Mouse (Mus musculus): ENCODE measurements around the gene Kcnc3. TPM values are rescaled to one million over a fixed set of nuclear protein-coding genes. Genes with fewer than 3 reads are reported as not detected.

Gene Kcnc3
- polyA plus RNA-seq, 1 experiment from 2014 or later: 0.86 TPM

DNA sequence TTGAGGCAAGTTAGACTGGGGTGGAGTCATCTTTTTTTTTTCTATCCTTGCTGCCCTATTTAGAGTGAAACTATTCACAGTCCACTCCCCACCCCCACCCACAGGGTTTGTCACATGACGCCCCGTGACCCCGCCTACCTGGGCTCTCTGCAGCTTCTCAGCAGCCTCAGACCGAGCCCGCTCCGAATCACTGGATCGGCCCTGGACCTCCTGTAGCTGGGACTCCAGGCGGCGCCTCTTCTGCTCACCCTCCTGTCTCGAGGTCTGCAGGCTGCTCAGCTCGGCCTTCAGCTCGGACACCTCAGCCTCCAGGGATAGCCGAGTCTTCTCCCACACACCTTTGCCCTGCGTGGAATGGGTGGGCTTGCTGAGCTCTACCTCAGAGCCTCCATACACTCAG, 34.4 kb downstream of the Kcnc3 start:
- Histone ChIP-seq H3K4me1 (ENCODE audit: control insufficient read depth, insufficient read depth, low read length) (no peaks in the 10 kb centered on the region), H3K4me3 (ENCODE audit: low read depth, low read length) (no peak overlapping the region), H3K27me3 (ENCODE audit: control insufficient read depth, insufficient read depth, low read length) (no peaks in the 10 kb centered on the region), H3K9ac (ENCODE audit: low read length) (no peak overlapping the region), H3K4me2 (no peak overlapping the region), H3K9me3 (ENCODE audit: control insufficient read depth, low read length) (no peaks in the 10 kb centered on the region), H3K36me3 (ENCODE audit: control insufficient read depth, insufficient read depth, low read length) (no peaks in the 10 kb centered on the region), H3K27ac (ENCODE audit: low read depth, low read length) (no peak overlapping the region)
- DNase-seq (ENCODE audit: low spot score, missing footprints) (no peak), ATAC-seq (ENCODE audit: low FRiP score) (no peak)
- 59% methylated on average over 14 of the region's 14 CpGs for WGBS

DNA sequence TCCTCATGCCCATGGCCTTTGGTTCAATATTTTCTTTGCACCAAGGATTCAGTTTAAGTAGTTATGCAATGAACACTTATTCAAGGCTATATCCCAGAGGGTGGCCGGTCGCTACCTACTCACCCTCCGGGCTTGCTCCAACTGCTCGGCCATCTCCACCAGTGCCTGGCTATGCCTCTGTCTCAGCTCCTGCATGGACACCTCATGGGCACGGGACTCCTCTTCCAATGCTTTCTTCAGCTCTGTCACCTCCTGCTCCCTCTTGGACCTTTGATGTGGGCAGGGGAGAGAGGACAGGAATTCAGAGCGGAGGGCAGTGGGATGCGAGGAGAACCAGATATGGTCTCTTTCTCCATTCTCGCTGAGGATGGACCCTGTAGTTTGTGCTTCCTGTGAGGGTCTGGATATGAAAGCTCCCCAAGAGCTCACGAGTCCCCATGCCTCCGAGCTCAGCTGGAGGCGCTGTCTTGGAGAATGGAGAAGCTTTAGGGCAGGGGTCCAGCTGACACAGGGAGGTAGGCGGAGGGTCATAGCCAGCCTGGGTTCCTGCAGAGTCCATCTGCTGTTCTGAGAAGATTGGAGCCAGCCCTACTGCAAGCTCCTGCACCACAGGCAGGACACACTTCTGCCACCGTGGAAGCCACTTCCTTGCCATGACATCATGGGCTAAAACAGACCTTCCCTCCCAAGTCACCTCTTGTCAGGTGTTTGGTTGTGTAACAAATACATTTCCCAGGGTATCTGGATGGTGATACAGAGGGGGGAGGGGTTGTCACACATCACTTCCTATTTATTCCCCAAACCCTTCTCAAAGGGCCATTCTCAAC, 35.0 kb downstream of the Kcnc3 start:
- Histone ChIP-seq H3K4me3 (ENCODE audit: low read depth, low read length) (no peak overlapping the region), H3K27ac (ENCODE audit: low read depth, low read length) (no peak overlapping the region), H3K9ac (ENCODE audit: low read length) (no peak overlapping the region), H3K4me1 (ENCODE audit: control insufficient read depth, insufficient read depth, low read length) (no peaks in the 10 kb centered on the region), H3K36me3 (ENCODE audit: control insufficient read depth, insufficient read depth, low read length) (no peaks in the 10 kb centered on the region), H3K4me2 (no peak overlapping the region), H3K27me3 (ENCODE audit: control insufficient read depth, insufficient read depth, low read length) (no peaks in the 10 kb centered on the region), H3K9me3 (ENCODE audit: control insufficient read depth, low read length) (no peaks in the 10 kb centered on the region)
- ATAC-seq (ENCODE audit: low FRiP score): no peak
- DNase-seq (ENCODE audit: low spot score, missing footprints): no peak
- WGBS: 91% methylated on average over 13 of the region's 13 CpGs

DNA sequence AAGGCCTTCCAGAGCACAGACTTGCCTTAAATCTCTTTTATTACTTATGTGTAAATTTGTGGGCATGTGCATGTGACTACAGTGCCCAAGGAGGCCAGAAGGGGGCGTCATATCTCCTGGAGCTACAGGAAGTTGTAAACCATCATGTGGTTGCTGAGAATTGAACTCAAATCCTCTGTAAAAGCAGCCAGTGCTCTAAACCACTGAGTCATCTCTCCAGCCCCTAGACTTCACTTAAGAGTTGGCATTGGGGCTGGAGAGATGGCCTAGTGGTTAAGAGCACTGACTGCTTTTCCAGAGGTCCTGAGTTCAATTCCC, 35.6 kb downstream of the Kcnc3 start:
- DNase-seq (ENCODE audit: low spot score, missing footprints) (no peak), ATAC-seq (ENCODE audit: low FRiP score) (no peak)
- Histone ChIP-seq H3K9me3 (ENCODE audit: control insufficient read depth, low read length) (no peaks in the 10 kb centered on the region), H3K27ac (ENCODE audit: low read depth, low read length) (no peak overlapping the region), H3K4me3 (ENCODE audit: low read depth, low read length) (no peak overlapping the region), H3K4me2 (no peak overlapping the region), H3K9ac (ENCODE audit: low read length) (no peak overlapping the region), H3K36me3 (ENCODE audit: control insufficient read depth, insufficient read depth, low read length) (no peaks in the 10 kb centered on the region), H3K4me1 (ENCODE audit: control insufficient read depth, insufficient read depth, low read length) (no peaks in the 10 kb centered on the region), H3K27me3 (ENCODE audit: control insufficient read depth, insufficient read depth, low read length) (no peaks in the 10 kb centered on the region)
- WGBS: 59% methylated on average over 1 of the region's 1 CpGs

DNA sequence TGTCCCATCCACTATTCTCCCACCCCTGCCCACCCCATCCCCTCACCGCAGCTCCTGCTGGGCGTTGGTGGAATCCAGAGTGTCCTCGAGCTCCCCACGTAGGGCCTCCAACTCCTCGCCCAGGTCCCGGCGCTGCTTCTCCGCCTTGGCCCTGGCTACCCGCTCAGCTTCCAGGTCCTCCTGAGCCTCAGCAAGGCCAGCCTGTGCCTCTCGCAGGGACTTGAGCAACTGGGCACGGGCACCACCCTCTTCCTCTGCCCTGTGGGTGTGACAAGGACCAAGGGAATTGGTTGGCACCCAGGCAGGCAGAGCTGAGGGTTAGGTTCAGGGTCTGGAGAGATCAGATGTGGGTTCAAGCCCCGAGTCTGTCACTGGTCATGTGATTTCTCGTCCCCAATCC, 36.5 kb downstream of the Kcnc3 start:
- WGBS: 85% methylated on average over 10 of the region's 13 CpGs
- ATAC-seq (ENCODE audit: low FRiP score) (no peak), DNase-seq (ENCODE audit: low spot score, missing footprints) (no peak)
- no peak overlapping the region for H3K9ac ChIP-seq (ENCODE audit: low read length)
- H3K27me3 ChIP-seq (ENCODE audit: control insufficient read depth, insufficient read depth, low read length): no peaks in the 10 kb centered on the region
- H3K27ac ChIP-seq (ENCODE audit: low read depth, low read length): no peak overlapping the region
- H3K4me3 ChIP-seq (ENCODE audit: low read depth, low read length): no peak overlapping the region
- no peaks in the 10 kb centered on the region for H3K9me3 ChIP-seq (ENCODE audit: control insufficient read depth, low read length)
- H3K4me1 ChIP-seq (ENCODE audit: control insufficient read depth, insufficient read depth, low read length): no peaks in the 10 kb centered on the region
- no peak overlapping the region for H3K4me2 ChIP-seq
- H3K36me3 ChIP-seq (ENCODE audit: control insufficient read depth, insufficient read depth, low read length): no peaks in the 10 kb centered on the region

DNA sequence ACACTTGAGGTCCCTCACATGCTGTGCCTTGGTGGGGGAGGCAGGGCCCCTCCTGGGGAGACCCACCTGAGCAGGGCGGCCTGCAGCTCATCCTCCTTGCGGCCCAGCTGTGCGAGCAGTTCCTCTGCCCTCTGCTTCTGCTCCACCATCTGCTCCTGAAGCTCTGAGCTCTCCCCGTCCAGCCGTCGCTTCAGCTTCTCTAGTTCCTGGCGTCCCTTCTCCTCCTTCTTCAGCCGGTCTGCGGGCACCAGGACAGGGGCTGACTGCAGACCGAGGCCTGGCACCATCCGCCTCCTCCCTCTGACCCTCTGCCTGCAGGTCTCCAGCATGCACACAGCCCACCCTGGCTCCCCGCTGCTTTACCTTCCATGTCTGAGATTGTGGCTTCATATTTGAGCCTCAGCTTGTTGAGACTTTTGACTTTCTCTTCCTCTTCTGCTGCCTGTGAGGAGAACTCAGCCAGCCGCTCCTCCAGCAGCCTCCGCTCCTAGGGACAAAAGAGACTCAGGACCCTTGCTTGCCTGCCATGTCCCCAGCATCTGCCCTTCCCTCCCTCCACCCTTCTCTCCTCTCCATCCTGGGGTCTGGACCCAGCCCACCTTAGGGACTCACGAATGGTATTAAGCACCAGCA, 38.1 kb downstream of the Kcnc3 start:
- 87% methylated on average over 15 of the region's 15 CpGs for WGBS
- H3K4me2 ChIP-seq: no peak overlapping the region
- no peaks in the 10 kb centered on the region for H3K9me3 ChIP-seq (ENCODE audit: control insufficient read depth, low read length)
- no peak for DNase-seq (ENCODE audit: low spot score, missing footprints)
- no peaks in the 10 kb centered on the region for H3K4me1 ChIP-seq (ENCODE audit: control insufficient read depth, insufficient read depth, low read length)
- H3K27me3 ChIP-seq (ENCODE audit: control insufficient read depth, insufficient read depth, low read length): no peaks in the 10 kb centered on the region
- H3K27ac ChIP-seq (ENCODE audit: low read depth, low read length): no peak overlapping the region
- H3K4me3 ChIP-seq (ENCODE audit: low read depth, low read length): no peak overlapping the region
- no peaks in the 10 kb centered on the region for H3K36me3 ChIP-seq (ENCODE audit: control insufficient read depth, insufficient read depth, low read length)
- no peak overlapping the region for H3K9ac ChIP-seq (ENCODE audit: low read length)
- no peak for ATAC-seq (ENCODE audit: low FRiP score)

DNA sequence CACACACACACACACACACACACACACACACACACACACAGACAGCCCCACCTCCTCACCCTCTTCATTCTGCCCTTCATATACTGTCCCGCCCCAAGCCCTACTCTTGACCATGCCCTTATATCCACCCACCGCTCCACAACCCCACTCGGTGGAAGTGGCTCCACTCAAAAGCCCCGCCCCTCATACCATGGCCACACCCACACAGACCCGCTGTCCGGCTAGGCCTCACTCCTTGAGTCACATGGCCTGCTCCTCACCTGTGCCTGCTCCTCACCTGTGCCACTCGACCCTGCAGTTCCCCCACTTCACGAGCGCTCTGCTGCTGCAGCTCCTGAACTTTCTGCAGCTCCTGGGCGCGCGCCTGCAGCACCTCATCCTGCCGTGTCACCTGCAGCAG, 40.0 kb downstream of the Kcnc3 start:
- no peak for ATAC-seq (ENCODE audit: low FRiP score)
- H3K27me3 ChIP-seq (ENCODE audit: control insufficient read depth, insufficient read depth, low read length): no peaks in the 10 kb centered on the region
- H3K27ac ChIP-seq (ENCODE audit: low read depth, low read length): no peak overlapping the region
- H3K4me3 ChIP-seq (ENCODE audit: low read depth, low read length): no peak overlapping the region
- no peaks in the 10 kb centered on the region for H3K9me3 ChIP-seq (ENCODE audit: control insufficient read depth, low read length)
- 78% methylated on average over 13 of the region's 13 CpGs for WGBS
- H3K36me3 ChIP-seq (ENCODE audit: control insufficient read depth, insufficient read depth, low read length): no peaks in the 10 kb centered on the region
- H3K4me2 ChIP-seq: no peak overlapping the region
- DNase-seq (ENCODE audit: low spot score, missing footprints): no peak
- no peak overlapping the region for H3K9ac ChIP-seq (ENCODE audit: low read length)
- H3K4me1 ChIP-seq (ENCODE audit: control insufficient read depth, insufficient read depth, low read length): no peaks in the 10 kb centered on the region

DNA sequence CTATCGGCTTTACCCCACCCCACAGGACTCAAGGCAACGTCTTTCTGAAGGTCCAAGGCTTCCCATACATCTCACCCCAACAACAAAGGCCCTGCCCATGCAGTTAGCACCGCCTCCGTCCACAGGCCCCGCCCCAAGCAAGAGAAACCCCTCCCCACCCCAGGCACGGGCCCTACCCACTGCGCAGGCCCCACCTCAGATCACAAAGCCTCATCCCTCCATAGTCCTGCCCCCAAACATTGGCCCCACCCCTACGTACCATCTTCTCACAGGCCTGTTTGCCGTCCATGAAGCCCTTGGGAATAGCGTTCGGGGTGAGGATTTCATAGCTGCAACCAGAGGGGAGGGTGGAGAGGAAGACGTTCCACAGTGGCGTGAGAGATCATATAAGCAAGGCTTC, 42.2 kb downstream of the Kcnc3 start:
- no peak for ATAC-seq (ENCODE audit: low FRiP score)
- Histone ChIP-seq H3K9me3 (ENCODE audit: control insufficient read depth, low read length) (no peaks in the 10 kb centered on the region), H3K4me2 (no peak overlapping the region), H3K4me3 (ENCODE audit: low read depth, low read length) (no peak overlapping the region), H3K27me3 (ENCODE audit: control insufficient read depth, insufficient read depth, low read length) (no peaks in the 10 kb centered on the region), H3K4me1 (ENCODE audit: control insufficient read depth, insufficient read depth, low read length) (no peaks in the 10 kb centered on the region), H3K27ac (ENCODE audit: low read depth, low read length) (no peak overlapping the region), H3K36me3 (ENCODE audit: control insufficient read depth, insufficient read depth, low read length) (no peaks in the 10 kb centered on the region), H3K9ac (ENCODE audit: low read length) (no peak overlapping the region)
- DNase-seq (ENCODE audit: low spot score, missing footprints): no peak
- 30% methylated on average over 13 of the region's 13 CpGs for WGBS

DNA sequence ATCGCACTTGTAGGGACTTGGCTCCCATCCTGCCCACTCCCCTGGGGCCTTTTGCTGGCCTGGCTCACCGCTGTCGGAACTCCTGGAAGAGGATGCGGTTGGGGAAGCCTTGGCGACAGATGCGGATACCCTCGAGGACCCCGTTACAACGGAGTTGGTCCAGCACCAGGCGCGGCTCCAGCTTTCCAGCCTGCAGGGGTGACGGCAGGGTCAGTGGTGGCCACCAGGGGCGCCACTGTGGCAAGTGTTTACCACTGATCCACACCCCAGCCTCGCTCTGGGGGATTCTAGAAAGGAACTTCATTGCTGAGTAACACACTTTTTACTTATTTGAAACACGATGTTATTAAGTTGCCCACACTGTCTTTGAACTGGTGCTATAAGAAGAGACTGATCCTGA, 42.9 kb downstream of the Kcnc3 start:
- H3K27me3 ChIP-seq (ENCODE audit: control insufficient read depth, insufficient read depth, low read length): peaks cover 4% of the 10 kb centered on the region; the same call in 1 of the 2 replicates

DNA sequence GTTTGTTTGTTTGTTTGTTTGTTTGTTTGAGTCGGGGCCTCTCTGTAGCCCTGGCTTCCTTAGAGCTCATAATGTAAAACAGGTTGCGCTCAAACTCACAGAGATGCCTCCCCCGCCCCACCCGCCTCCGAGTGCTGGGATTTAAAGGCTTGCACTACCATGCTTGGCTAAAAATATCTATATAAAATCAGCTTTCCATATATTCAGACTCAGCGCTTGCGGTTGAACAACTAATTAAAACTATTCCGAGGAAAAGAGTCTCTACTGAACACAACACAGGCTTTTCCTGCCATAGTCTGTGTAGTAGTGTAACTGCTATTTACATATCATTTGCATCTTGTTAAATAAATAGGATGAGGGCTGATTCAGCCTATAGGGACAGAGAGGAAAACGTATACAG, 46.2 kb downstream of the Kcnc3 start:
- H3K4me3 ChIP-seq (ENCODE audit: low read depth, low read length): no peak overlapping the region
- H3K9me3 ChIP-seq (ENCODE audit: control insufficient read depth, low read length): no peaks in the 10 kb centered on the region
- no peak for DNase-seq (ENCODE audit: low spot score, missing footprints)
- no peaks in the 10 kb centered on the region for H3K36me3 ChIP-seq (ENCODE audit: control insufficient read depth, insufficient read depth, low read length)
- no peak overlapping the region for H3K4me2 ChIP-seq
- H3K9ac ChIP-seq (ENCODE audit: low read length): no peak overlapping the region
- no peak overlapping the region for H3K27ac ChIP-seq (ENCODE audit: low read depth, low read length)
- 85% methylated on average over 9 of the region's 9 CpGs for WGBS
- H3K4me1 ChIP-seq (ENCODE audit: control insufficient read depth, insufficient read depth, low read length): no peaks in the 10 kb centered on the region
- H3K27me3 ChIP-seq (ENCODE audit: control insufficient read depth, insufficient read depth, low read length): peaks cover 30% of the 10 kb centered on the region
- no peak for ATAC-seq (ENCODE audit: low FRiP score)

More for the DNA sequence above, 42.9 kb downstream of the Kcnc3 start:
- no peaks in the 10 kb centered on the region for H3K36me3 ChIP-seq (ENCODE audit: control insufficient read depth, insufficient read depth, low read length)
- H3K27ac ChIP-seq (ENCODE audit: low read depth, low read length): no peak overlapping the region
- no peaks in the 10 kb centered on the region for H3K4me1 ChIP-seq (ENCODE audit: control insufficient read depth, insufficient read depth, low read length)
- WGBS: 14% methylated on average over 15 of the region's 15 CpGs
- H3K4me2 ChIP-seq: no peak overlapping the region
- ATAC-seq (ENCODE audit: low FRiP score): no peak
- H3K9me3 ChIP-seq (ENCODE audit: control insufficient read depth, low read length): no peaks in the 10 kb centered on the region
- no peak overlapping the region for H3K9ac ChIP-seq (ENCODE audit: low read length)
- peak; percentile 91 for DNase-seq (ENCODE audit: low spot score, missing footprints)
- H3K4me3 ChIP-seq (ENCODE audit: low read depth, low read length): no peak overlapping the region
